Mouse (Mus musculus) 416B (cell line): ENCODE results near the gene Dusp7.

Experiments
- DNase-seq: peaks from one replicate; pipeline ENCODE4 v3.0.0; 2011; ENCODE audit warnings: low read depth

The Dusp7 gene

DNA sequence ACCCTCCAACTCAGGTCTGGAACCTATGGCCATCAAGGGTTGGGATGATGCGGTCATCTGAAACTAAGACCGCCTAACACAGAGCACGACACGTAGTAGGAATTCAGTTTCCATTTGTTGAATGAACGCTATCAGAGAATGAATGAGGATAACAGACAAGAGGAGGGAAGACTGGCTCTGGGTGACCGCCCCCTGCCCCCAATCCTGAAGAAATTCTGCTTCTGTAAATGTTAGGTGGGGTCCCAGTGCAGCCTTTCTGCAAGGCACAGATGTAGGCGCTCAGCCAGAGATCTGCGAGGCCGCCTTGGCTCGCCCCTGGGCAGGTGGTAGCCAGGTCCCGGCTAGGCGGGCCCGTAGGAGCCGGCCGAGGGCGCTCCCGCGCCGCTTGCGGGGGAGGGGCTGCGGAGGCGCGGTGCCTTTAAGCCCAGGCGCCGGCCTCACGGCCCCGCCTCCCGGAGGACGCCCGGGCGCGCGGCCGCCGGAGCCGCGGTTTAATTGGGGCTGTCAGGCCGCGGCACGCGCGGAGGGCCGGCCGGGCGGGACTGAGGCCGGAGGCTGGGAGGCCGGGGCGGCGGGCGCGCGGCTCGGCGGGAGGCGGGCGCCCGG is at the start of gene Dusp7:
Gene Dusp7 (plus strand): TSS at position 521 of the 606 bp plus-strand sequence.
- DNase-seq, result peak; percentile 64

DNA sequence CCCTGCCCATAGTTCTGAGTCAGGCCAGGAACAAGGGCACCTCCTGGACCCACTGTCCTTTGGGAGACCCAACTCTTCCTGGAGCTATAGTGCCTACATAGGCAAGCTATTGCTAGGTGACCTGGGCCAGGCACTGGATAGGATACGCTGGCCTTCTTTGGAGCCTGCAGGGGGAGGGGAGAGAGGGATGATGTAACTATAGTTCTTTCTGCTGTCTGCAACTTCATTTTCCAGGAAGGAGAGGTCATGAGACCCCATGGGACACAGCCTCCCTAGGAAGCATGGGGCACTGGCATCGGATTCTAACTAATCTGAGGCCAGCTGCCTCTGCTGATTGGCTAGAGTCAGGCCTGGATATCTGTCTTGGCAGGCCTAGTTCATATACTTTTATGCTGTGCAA is 49.3 kb upstream of the Dusp7 start:
- no peak for DNase-seq

- no peak for DNase-seq
Observed at GRCm38 (mm10) chr9:106322497-106322896, 45.9 kb upstream of the Dusp7 start.

- DNase-seq, result no peak
Observed at GRCm38 (mm10) chr9:106326241-106326640, 42.2 kb upstream of the Dusp7 start.

- DNase-seq, result no peak
Observed at GRCm38 (mm10) chr9:106327125-106327809, 41.2 kb upstream of the Dusp7 start.

- no peak for DNase-seq
Observed at GRCm38 (mm10) chr9:106328068-106328610, 40.3 kb upstream of the Dusp7 start.

DNA sequence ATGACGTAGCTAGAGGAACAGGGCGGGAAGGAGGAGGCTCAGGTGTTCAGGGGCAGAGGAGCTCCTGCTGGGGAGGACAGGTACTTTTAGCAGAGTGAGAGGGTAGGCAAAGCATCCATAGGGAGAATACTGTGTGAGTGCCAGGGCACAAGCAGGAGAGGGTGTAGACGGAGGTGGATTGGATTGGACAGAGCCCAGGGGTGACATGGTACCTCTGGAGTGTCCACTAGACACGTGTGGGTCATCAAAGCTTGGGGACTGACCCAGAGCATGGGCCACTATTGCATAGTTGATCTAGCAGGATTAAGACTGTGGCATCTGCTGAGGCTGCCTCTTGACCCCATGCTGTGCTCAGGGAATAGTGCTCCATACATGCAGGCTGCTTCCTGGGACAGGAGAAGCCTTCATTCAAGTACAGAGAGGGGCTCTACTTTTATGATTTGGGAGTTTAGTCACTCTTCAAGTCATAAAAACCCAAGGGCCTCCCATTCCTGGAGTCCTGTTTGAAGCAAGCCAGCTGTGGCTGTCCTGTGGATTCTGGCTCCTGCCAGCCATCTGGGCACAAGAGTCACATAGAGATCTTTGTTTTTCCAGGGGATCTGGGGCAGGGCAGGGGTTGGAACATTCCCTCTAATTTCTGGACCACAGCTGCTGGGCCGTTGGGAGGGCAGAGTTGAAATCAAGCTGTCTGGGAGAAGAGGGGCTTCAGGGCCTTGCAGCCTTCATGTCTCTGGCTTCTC is 39.5 kb upstream of the Dusp7 start:
- no peak for DNase-seq

DNA sequence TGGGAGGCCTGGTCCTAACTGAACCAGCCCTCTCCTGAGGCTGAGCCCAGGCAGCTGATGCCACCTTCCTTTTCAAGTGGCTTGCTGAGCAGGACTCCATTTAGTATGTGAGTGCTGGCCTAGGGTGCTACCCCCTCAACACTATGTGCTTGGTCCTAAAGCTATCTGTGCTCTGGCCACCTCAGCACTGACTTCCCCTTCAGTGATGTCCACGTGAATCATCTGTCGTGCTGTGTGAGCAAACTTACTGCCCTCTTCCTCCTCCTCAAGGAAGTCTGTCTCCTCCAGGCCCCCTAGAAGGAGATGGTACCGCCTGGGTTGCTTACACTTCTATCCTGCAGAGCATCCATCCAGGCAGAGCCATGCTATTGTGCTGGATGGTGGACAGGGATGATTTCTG is 35.7 kb upstream of the Dusp7 start:
- DNase-seq, result no peak

DNA sequence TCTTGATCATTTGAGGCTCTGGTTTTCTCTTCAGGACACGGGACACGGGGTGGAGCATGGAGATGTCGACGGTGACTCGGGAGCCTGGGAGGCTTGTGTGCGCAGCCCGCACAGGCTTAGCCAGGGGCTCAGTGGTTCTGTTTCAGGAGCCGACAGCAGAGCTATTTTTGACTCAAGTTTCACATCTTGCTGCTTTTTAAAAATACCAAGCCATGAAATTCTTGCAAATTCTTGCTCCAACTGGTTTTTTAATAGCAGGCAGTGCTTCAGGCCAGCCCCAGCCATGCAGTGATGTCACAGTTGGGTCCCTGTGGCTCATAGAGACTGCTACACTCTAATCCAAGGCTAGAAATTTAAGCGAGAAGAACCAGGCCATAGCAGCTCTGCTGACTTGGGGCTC is 30.8 kb upstream of the Dusp7 start:
- DNase-seq, result no peak

DNA sequence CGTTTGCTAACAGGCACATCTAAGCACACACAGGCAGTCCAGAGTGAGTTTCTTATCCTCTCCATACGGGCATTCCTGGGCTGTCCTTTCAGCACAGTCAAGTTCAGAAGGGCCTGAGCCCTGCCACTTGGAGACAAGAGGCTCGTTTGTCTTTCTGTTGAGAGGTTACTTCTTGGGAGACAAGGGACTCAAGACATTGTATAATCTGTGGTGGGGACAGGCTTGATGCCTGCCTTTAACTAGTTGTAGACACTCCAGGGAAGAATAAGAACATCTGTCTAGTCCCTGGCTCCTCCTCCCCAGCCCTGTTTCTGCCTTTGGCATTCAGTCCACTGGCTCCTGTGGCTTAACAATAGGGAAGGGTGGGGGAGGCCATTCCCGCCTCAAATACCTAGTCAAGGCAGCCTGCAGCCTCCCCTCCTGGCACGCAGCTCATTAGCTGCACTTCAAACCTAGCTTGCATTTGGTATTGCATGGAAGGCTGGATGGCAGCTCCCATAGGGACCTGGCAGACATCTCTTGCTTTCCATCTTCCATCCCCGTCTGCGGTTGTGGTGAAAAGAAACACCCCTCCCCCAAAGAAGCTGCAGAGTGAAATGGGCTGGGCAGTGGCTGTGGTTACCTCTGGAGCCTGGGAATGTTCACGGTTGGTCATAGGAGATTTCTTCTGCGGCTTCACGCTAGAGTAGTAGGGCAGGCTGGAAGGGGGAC is 29.8 kb upstream of the Dusp7 start:
- no peak for DNase-seq

DNA sequence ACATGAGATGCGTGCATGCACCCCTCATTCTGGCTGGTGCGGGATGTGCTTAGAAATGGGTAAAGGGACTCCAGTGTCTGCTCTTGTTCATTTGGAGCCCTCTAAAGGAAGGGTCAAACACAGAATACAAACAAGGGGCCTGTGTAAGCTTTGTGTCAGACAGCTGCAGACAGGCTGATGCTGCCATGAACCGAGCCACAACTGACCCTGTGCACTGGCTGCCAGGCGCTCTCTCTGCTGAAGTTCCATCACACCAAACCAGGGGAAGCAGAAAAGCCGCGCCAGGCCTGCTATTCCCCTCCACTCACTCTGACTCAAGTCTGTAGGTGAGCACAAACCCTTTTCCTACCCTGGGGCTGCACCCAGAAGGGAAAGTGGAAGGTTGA is 29.3 kb upstream of the Dusp7 start:
- no peak for DNase-seq

GRCm38 (mm10) chr9:106339730-106340129 is 28.7 kb upstream of the Dusp7 start:
- no peak for DNase-seq

DNA sequence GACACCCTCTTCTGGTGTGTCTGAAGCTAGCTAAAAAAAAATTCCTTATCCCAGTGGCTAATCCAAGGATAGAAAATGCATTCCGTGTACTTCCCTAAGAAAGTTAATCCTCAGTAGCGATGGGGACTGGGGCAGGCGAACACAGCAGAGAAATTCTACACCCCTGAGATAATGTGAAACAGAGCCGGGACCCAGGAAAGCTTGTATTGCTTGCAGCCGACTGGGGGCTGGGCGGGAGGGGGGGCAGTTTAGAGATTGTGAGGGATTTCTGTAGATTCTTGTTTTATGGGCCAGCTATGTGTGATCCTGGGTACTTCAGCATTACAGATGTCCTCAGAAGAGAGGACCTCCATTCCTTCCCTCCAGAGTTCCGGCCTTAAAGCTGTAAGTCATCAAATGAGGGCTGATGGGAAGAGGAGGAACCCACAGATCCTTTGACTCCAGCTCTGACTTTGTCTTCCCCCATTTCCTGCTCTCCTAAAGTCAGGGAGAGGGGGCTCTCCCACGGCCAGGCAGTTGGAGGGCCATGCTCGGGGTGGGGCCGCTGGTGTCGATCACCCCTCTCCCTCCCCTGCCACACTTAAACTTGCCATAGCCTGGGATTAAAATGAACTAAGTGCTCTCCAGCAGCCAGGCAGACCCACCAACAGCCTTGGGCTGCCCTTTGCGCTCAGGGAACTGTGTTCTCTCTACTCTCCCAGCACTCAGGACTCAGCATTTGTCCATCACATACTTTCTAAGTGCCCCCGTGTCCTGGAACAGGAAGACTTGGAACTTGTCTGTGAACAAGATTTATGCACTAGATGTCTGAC is 27.7 kb upstream of the Dusp7 start:
- DNase-seq, result no peak

DNA sequence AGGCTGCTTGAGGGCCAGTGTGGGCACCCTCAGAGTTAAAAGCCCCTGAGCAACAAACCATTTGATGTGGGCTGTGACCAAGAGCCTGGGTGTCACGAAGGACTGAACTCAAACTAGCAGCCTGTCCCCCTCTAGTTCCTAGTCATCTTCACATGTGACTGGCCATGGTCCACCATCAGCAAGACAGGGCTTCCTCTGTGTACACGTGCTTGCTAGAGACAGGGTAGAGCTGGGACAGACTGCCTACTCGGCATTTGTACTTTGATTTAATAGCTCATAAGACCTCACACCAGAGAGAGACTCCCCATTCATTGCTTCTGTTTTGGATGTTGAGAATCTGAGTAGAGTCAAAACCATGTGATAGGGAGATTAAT is 27.1 kb upstream of the Dusp7 start:
- no peak for DNase-seq

GRCm38 (mm10) chr9:106342573-106342972 is 25.9 kb upstream of the Dusp7 start:
- no peak for DNase-seq

DNA sequence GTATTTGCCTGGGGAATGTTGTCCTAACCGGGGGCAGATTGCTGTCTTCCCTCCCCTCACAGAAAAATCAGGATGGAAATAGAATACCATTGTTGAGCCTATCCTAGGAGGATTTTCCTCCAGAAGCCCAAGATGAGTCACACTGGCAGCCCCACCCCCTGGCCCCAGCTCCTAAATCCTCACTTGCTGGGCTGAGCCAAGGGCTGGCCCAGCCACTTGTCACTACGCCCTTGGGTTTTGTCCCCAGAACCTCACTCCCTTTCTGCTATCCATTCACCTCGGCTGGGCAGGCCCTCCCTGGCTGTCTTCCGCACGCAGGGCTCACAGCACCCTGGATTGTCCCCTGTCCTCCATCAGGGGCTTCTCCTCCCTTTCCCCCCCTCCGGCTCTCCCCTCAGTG is 23.3 kb upstream of the Dusp7 start:
- DNase-seq, result peak; percentile 22

DNA sequence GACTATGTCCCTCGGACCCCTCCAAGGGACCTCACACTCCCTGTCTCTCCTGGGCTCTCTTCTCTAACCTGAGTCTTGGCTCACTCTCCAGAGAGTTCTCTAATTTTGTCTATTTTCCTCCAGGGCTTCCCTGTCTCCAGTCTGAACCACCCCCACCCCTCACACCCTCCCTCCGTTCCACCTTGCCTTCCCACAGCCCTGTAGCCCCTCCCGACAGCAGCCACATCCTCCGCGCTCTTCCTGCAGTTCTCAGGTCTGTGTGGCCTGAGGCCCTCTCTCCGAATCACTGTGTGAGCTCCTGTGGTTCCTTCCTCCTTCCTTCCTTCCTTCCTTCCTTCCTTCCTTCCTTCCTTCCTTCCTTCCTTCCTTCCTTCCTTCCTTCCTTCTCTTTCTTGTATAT is 22.8 kb upstream of the Dusp7 start:
- peak; percentile 53 for DNase-seq

GRCm38 (mm10) chr9:106348281-106348680 is 20.2 kb upstream of the Dusp7 start:
- no peak for DNase-seq

DNA sequence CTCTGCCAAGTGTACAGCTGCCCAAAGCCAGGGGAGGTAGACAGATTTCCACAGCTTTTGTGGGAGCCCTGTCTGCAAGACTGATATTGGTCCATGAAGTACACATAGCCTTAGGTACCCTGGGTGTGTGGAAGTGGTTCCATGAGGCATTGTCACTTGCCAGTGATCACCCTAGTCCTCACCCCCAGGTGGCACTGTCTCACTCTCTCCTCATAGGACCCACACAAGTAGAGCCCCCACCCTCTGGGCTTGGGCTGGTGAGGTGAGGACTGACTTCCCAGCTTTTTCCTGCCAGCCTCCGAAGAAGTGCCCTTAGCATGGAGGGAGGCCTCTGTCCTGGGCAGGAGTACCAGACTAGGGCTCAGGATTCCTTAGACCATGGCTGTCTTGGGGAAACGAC is 19.4 kb upstream of the Dusp7 start:
- peak; percentile 50 for DNase-seq

DNA sequence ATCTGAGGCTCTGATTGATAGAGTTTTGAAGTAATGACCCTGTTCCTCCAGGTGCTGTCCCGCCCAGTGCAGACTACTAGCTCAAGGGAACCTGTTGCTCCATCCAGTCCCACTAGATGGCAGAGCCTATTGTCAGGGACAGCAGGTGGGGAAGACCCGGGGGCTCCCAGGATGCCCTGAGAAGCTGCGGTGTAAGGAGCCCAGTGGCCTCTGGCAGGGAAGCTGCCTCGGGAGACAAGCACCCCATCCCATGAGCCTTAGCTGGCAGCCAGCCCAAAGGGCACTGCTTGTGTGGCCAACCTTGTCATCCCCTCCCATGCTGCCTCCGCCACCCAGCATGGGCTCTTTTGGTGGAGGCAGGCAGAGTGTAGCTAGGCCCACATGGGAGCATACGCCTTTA is 17.3 kb upstream of the Dusp7 start:
- peak; percentile 27 for DNase-seq

DNA sequence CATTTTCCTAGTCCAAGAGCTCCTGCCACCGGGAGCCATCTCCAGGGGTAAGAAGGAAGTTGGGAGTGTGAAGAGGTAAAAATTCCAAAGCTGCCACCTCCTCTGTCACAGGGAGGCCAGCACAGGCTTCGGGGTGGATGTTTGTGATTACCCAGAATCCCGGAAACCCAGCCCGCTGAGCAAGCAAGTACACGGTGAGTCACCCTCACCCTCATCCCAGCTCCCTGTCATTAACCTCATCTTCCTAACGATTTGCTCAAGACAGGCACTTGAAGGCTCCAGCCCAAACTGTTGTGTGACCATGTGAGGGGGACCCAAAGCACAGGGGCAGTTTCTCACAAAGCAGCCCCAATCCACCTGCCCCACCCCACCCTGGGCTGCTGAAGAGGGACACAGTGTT is 14.7 kb upstream of the Dusp7 start:
- DNase-seq, result peak; percentile 79

DNA sequence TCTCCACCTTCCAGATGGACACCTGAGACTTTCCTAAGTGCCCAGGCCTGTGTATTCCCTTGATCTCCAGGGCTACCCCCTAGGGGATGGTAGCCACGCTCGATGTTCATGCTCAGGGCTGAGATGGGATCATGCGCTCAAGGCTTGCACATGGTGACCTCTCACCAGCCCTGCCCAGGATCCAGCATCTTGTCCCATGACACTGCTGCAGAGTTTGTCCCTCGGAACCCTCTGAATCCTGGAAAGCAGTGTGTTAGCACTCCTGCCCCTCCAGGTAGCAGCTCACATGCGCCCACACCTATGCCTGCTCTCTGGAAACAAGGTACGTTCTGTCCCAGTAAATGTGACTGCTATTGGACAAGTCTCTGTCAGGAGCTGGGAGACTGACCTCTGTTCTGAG is 13.6 kb upstream of the Dusp7 start:
- DNase-seq, result no peak
